In the genomic region with DNA sequence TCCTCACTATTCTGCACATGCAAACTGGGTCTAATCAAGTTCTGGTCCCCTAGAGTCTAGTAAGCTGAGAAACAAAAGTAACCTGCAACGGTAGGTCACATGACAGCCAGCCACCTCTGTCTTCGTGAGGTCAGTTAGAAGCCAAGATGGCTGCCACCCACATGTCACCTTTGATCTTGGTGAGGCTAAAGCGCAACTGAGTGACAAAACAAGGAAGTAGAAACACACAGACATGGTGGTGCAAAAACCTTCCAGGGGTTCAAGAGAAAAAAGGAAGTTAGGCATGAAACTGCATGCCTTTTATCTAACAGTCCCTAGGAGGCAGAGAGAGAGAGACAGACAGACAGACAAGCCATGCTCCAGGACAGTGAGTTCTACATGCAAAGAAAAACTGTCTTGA, we compare ENCODE assay signal across 24 mouse cellular contexts.
"Had no signal": no experiment of that assay in that cellular context is flagged by ENCODE, and none has a peak within 500 bp of the region (broad histone marks: within the 10 kb centered on the region; RNA-seq: fewer than 3 reads in every experiment).

No protein-coding gene starts in this region.

- H3K4me3 ChIP-seq: kidney, embryonic 15.5 days; limb, embryonic 10.5 days; limb, embryonic 13.5 days; liver, embryonic 12.5 days; liver, embryonic 15.5 days; lung, embryonic 15.5 days; neural tube, embryonic 12.5 days; neural tube, embryonic 15.5 days had no signal

- H3K9ac ChIP-seq: kidney, embryonic 15.5 days; limb, embryonic 13.5 days; liver, embryonic 12.5 days; liver, embryonic 15.5 days; lung, embryonic 15.5 days; neural tube, embryonic 12.5 days; neural tube, embryonic 15.5 days had no signal

- H3K27ac ChIP-seq: kidney, embryonic 15.5 days; limb, embryonic 10.5 days; limb, embryonic 13.5 days; liver, embryonic 12.5 days; liver, embryonic 15.5 days; lung, embryonic 15.5 days; macrophage; neural tube, embryonic 12.5 days; neural tube, embryonic 15.5 days; stomach, postnatal 0 days had no signal

- H3K4me2 ChIP-seq: kidney, embryonic 15.5 days; limb, embryonic 13.5 days; liver, embryonic 12.5 days; liver, embryonic 15.5 days; lung, embryonic 15.5 days; midbrain, embryonic 11.5 days; neural tube, embryonic 12.5 days; neural tube, embryonic 15.5 days had no signal

- H3K4me1 ChIP-seq: kidney, embryonic 15.5 days; limb, embryonic 10.5 days; limb, embryonic 13.5 days; liver, embryonic 12.5 days; liver, embryonic 15.5 days; lung, embryonic 15.5 days; neural tube, embryonic 12.5 days; neural tube, embryonic 15.5 days had no signal

- DNase-seq: kidney, adult 11 months; kidney, adult 8-10 months; kidney, postnatal 10 days; kidney, postnatal 4 days; liver; lung, adult 18-20 months; lung, postnatal 14 days; midbrain, embryonic 14.5 days; right cerebral cortex, adult 18-20 months; right cerebral cortex, postnatal 14 days; right cerebral cortex, postnatal 4 days; thymus, adult 2 months; thymus, postnatal 25 days had no signal

- H3K27me3 ChIP-seq: kidney, embryonic 15.5 days; limb, embryonic 13.5 days; liver, embryonic 12.5 days; liver, embryonic 15.5 days; lung, embryonic 15.5 days; neural tube, embryonic 12.5 days; neural tube, embryonic 15.5 days had no signal

- H3K9me3 ChIP-seq: limb, embryonic 10.5 days; liver, embryonic 15.5 days had no signal

- ATAC-seq: liver, embryonic 12.5 days had no signal
